Mouse (Mus musculus): ENCODE results near the gene Trim62.

GRCm38 (mm10) chr4:128900484-128900883 is 17.1 kb downstream of the Trim62 start:
- TF ChIP-seq CTCF (IDR thresholded peaks at IDR 0.05; ENCODE audit: extremely low read depth, insufficient read depth, low read length) = no peak
- TF ChIP-seq POLR2A (IDR thresholded peaks at IDR 0.05; ENCODE audit: extremely low read depth, insufficient read depth, low read length) = no peak
